Mouse (Mus musculus): ENCODE measurements at regions not wholly inside any gene's neighbourhood (a gene's known extent, or its start where the extent isn't known, plus 50 kb on each side); places are given as distances from the start of the nearest gene placed in this dataset.
"Not testable (repeated sequence)": the region's sequence is repeated elsewhere in the genome, so short reads cannot be mapped to it uniquely, and the experiment has no call there.

- DNase-seq, result no peak
Observed at GRCm38 (mm10) chr2:55182416-55182815, 253.4 kb upstream of the Kcnj3 start.

DNA sequence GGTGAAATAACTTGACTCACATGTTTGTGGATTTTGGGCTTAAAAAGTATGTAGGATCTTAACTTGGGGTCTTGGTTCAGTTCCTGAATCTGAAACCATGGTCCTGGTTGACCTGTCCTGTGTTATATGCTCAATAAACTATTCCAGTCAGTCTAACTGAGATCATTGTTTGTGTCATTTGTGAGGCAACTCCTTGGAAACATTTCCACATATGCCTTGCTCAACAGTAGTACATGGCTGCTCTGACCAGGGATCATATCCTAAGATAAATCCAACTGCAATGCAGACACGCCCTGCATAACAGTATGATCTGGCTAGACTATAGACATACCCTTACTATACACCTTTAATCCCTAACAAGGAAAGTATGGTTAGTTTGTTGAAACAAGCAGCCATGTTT, 228.9 kb upstream of the Kcnj3 start:
- DNase-seq, result no peak

- DNase-seq, result no peak
Observed at GRCm38 (mm10) chr2:55208620-55209019, 227.2 kb upstream of the Kcnj3 start.

DNA sequence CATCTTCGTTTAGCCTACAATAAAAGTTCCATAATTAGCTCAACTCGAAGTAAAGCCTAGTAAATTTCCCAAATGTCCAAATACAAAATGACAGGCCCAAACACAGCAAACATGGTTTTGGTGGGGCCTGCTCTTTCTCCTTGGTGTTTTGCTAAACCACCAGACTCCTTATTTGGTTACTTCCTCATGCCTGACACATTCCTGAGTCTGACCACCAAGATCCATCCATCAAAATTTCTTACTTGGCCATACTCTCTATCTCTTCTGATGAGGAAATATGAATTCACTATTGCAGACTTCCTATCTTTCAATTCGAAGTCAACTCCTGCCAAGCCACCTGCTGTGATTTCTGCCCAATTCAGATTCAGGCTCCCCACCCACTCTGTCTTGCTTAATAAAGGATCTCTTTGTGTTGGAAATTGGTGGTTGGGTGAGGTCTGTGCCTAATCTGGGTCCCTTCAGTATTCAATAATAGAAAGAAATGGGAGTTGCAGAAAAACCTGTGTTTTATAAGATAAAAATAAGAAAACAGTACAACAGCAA, 225.9 kb upstream of the Kcnj3 start:
- DNase-seq, result no peak

DNA sequence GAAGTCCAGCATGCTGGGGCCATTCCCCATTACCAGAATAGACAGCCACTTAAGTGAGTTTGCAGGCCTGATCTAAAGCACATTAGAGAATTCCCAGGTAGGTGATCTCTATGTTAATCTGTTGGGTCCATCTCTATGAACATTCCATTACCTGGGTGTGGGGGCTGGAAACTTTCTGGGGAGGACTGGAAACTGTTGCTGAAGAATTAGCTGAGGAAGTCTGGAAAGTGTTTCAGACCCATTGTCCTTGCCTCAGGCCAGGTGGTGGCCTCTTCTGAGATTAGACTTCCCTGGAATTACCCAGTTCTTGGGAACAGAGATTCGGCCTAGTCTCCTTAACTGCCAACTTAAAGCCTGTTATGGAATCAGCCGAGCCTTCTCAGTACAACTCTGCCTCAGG, 224.5 kb upstream of the Kcnj3 start:
- DNase-seq, result no peak

DNA sequence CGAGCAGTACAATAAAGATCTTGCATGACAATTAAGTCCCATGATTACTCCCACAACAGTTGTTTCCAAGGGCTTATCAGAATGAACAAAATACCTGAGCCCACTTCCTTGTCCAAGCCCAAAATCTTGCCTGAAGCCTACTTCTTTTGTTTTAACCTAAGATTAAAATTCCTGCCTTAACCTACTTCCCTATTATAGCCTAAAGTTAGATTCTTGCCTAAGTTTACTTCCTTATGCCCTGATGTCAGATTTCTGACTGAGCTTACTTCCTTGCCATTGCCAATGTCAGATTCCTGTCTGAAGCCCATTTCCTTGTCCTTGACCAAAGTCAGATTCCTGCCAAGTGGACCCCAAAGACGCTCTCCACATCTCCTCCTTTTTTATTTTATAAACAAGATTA, 213.7 kb upstream of the Kcnj3 start:
- DNase-seq, result no peak

DNA sequence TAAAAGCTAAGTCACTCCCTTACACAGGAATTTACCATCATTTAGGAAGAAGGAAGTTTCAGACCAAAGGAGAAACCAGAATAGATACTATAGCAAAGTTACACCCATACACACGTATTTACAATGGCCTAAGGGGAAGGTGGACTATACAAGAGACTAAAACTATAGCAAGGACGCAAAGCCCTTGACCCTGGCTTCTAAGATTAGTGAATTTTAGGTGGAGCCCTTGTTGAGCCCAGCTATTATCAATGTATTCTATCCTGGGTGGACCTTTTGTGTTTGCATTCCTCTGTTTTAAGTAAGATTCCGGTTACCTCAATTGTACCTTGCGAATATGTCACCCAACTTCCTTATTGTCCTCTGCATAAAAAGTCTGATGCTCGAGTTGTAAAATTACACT, 213.0 kb upstream of the Kcnj3 start:
- not testable (repeated sequence) for DNase-seq

DNA sequence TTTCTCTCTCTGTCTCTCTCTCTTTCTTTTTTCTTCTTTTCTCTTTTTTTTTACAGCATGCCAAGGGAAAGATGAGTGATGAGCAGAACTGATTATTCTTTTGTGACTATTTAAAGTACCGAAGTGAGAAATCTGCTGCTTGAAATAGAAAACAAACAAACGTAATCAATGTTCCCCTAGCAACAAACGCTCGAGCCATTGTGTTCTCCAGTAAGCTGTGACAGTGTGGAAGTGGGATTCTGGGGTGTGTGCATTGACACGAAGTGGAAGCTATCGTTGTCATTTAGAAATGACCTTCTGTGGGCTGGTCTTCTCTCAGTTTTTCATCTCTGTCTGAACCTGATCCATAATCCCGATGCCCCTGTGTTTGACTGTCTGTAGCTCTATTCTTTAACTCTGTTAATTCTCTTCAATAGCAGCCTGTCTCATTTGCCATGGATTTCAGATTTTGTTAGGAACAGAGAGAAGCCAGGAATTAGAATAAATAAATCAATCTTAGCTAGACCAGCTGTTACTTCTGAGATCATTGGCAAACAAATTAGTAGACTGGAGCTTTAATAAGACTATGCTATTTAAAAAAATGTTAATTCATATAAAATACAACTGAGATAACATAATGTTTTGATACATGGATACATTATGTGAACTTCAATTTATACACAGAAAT, 207.5 kb upstream of the Kcnj3 start:
- no peak for DNase-seq

- no peak for DNase-seq
Observed at GRCm38 (mm10) chr2:55231841-55232240, 203.9 kb upstream of the Kcnj3 start.

GRCm38 (mm10) chr2:55253134-55253533, 182.6 kb upstream of the Kcnj3 start:
- no peak for DNase-seq

- no peak for DNase-seq
Observed at GRCm38 (mm10) chr2:55262721-55263278, 173.0 kb upstream of the Kcnj3 start.

DNA sequence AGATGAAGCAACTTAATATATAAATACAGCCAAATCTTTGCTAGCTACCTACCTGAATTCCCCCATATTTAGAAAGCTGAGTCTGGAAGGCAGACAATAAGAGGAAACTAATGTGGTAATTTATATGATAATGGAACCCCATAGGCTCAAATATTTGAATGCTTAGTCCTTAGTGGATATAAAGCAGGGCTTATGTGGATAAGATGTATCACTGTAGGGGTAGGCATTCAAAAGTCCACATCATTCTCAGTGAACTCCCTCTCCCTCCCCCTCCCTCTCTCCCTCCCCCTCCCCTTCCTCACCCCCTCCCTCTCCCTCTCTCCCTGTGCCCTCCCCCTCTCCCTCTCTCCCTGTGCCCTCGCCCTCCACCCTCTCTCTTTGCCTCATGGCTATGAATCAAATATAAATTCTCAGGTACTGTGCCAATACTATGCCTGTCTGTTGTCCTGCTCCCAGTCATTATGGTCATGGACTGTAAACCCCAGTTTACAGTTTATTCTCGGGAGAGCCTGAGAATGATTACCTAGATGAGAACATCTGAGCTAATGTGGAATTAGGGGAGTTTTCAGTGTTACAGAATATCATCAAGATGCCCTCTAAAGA, 171.8 kb upstream of the Kcnj3 start:
- no peak for DNase-seq

GRCm38 (mm10) chr2:55306387-55306786, 129.4 kb upstream of the Kcnj3 start:
- DNase-seq, result peak; percentile 37 to 49

DNA sequence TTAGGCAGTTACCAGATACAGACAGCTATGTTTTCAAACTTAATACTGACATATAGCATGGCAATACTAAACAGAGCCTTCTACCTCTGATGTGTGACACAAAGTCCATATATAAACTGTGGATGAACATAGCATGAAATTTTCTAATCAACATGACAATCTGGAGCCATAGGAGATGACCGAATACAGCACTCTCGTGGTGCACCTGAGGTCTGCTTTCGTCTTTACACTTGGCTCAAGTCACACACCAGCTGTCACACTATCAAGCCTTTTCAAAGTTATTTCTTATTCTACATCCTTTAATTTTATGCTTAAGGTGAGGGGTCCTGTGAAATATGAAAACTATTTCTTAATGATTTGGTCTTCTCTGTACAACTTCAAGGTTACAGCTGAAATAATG, 120.1 kb upstream of the Kcnj3 start:
- peak; percentile 21 to 34 for DNase-seq

- DNase-seq, result not testable (repeated sequence)
Observed at GRCm38 (mm10) chr2:55354061-55354460, 81.7 kb upstream of the Kcnj3 start.

Measured in cerebellum, postnatal 36 days (tissue).